Mouse (Mus musculus): Measurements from ENCODE around the gene Pold4.
A peak's percentile ranks its signal among the peaks of the same experiment; 100 is the strongest.

Pold4 gene

DNA sequence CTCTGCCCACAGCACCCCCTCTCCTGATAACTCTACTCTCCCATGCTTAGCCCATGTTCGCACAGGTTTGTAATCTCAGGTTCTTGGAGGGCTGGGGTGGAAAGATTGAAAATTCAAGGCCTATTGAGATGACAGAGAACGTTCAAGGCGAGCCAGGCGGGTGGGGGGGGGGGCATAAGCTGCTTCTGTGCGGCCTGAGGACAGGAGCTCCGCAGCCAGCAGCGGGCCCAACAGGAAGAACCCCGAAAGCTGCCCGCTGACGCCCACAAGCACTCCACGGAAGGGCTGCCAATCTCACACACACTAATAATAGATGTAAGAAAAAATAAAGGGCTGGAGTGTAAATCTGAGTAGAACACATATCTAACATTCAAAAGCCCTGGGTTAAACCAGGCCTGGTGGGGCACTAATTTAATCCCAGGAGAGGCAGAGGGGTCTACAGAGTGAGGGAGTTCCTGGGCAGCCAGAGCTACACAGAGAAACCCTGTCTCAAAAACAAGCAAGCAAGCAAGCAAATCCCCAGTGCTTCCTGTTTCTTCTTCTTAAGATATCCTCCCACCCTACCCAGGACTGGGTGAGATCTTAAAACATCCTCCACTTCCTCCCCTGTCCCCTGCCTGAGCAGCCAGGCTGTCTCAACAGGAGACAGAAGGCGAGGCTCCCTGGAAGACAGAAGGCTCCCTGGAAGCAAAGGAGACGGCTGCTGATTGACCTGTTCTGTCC, 27.9 kb upstream of the Pold4 start:
- no peak for DNase-seq (ENCODE audit: low spot score in 2 of 2)

DNA sequence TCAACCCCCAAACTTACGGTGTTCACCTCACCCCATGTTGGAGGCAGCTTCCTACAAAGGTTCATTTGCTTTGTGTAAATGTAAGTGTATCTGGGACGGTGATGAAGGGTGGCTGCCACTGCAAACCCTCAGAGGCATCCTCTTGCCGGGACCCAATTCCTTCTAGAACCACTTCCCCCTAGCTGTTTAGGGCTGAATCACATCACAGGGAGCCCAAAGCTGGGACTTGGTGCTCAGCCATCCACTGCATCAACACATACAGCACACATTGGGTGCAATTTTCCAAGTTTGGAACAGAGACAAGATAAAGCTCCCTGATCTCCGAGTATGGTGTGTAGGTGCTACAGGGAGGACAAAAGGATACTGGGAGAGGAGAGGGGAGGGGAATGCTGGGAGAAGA, 26.8 kb upstream of the Pold4 start:
- no peak for DNase-seq (ENCODE audit: low spot score in 2 of 2)

DNA sequence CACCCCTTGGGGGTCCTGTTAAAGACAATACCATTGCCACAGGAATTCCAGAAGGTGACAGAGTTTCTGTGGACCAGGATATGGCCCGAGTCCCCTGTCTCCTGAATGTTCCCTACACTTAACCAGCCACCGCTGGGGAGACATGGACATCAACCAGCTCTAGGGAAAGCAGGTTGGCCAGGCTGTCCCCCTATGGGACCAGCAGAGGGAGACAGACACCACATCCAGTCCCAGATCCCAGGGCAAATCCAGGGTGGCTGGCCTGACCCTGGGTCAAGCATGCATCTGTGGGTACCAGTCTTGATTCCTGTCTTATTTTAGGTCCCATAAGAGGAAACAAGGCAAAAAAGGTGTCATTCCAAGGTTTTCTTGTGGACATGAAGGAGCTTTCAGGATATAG, 24.7 kb upstream of the Pold4 start:
- DNase-seq (ENCODE audit: low spot score in 2 of 2): peak; percentile 48 to 59

DNA sequence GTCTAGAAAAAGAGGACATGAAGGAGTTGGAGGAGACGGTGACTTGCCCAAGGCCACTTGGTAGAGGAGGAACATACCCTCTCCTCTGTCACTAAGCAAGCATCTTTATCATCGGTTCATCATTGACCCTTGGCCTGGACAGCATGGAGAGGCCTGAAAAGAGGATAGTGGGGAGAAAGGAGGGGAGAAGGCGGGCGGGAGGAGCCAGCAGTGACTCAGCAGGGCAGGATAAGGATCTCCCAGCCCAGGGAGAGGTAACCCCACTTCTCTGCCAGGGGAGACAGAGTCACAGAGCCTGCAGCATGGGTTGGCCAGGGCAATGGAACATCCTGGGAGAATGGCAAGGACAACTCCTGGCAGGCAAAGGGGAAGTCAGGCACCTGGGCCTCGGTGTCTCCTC, 23.1 kb upstream of the Pold4 start:
- DNase-seq (ENCODE audit: low spot score in 2 of 2): no peak

DNA sequence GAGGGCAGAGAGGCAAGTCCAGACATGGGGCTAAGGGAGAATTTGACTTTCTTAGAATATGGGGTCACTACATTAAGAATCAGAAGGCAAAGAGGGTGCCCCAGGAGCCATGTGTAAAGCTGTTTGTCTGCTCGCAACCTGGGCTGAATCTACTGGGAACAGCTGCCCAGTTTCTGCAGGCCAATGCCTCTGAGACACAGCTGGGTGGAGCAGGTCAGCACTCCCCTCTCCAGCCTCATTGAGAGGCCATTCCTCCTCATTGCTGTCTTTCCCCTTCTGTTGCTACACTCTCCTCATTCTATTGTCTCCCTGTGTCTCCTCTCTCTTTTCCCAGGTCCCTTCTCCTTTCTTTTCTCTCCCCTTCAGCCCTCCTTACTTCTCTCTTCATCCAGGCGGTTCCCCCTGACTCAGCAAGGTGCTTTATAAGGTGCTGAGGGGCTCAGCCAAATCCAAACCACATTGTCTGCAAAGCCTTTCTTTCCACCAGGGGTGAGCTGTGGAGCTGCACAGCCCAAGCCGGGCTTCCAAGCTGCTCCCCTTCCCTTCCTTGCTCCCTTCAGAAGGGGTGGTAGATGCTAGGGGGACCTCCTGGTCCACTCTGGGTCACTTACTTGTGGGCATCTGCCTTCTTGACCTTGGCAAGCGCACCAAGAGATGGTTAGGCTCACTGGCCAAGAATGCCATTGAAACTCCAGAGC, 19.7 kb upstream of the Pold4 start:
- DNase-seq (ENCODE audit: low spot score in 2 of 2): no peak

DNA sequence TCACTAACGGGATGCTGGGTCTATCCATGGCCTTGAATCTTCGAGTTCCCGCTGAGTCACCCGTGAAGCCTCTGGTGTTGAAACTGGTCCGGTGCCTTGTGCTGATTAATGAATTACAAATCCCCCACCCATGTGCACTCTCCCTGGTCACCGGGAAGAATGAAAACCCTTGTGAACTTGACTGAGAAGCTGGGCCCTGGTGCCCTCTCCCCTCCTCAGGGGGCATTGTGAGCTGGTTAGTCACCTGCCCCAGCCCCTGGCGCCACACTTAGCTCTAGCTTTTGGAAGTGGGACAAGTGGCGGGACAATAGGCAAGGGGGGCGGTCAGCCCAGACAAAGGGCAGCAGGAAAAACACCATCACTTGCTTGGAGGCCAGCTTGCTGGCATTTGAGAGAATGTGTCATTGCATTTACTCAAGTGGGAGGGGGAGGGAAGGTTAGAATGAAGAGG, 18.1 kb upstream of the Pold4 start:
- DNase-seq (ENCODE audit: low spot score in 2 of 2): no peak

DNA sequence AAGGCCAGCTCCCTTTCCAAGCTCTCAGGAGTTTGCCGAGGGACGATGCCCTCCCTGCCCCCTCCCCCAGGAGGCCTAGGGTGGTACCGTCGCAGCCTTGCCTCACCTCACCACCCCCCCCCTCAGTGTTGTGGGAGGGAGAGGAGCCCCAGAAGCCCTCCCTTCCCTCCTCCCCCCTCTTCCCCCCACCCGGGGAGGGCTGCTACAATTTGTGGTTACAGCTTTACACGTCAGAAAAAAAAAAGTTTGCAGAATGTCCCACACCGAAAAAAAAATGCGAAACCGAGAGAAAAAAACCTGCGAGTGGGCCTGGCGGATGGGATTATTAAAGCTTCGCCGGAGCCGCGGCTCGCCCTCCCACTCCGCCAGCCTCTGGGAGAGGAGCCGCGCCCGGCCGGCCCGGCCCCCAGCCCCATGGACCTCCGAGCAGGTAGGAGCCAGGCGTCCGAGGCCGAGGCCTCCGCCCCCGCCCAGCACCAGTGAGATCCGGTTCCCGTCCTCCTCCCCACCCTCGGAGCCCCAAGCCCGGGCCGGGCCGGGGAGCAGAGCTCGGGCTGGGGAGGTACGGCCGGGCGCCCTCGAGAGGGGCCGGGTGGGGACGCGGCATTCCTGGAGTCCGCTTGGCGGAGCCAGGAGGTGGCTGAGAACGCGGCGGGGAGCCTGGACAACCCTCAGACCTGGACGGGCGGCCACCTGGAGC, 17.5 kb upstream of the Pold4 start, which contains the start of the genes Clcf1 and AC109138.7:
Gene Clcf1 (plus strand): TSS at position 168 of the 700 bp plus-strand sequence.
Gene AC109138.7 (plus strand): TSS at position 287 of the 700 bp plus-strand sequence.
- no peak for DNase-seq (ENCODE audit: low spot score in 2 of 2)

DNA sequence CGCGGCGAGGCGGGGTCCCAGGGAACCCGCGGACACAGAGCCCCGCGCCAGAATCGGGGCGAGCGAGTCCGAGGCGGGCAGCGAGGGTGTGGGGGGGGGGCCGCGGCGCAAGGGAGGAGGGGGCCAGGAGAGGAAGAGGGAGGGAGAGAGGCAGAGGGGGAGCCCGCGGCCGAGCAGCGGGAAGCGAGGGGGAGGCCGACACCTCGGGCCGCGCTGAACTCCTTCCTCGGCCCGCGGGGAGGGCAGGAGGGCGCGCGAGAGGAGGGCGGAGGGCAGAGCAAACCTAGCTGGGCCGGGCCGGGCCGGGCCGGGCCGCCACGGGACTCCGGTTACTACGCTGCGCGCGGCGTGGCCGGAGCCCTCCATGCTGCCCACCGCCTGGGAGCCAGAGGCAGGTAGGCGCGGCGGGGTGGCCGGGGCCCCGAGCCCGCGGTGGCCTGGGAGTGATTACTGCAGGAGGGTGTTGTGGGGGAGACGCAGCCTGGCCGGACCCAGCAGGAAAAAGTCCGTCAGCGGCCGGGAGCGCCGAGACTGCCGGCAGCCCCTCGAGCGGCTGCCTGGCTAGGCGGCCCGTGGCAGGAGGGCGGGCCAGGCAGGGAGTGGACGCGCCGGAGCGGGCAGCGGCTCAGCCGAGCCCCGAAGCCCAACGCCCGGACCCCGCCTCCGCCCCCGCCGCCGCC, 16.8 kb upstream of the Pold4 start:
- no peak for DNase-seq (ENCODE audit: low spot score in 2 of 2)

DNA sequence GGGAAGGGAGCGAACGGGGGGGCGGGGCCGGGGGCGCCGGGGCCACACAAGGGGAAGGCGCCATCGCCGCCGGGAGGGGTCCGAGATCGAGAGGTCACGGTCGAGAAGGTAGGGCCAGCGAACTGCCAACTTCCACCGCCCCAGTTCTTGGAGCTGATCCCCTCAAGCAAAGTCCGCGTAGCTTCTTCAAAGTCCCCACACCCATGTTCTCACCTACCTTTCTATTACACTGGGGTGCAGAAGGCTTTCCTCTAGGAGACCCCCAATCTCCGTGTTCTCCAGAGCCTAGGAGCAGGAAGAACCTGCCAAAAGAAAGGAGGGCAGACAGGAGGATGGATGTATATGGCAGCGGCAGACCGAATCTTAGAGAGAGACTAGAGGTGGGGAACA, 16.3 kb upstream of the Pold4 start:
- DNase-seq (ENCODE audit: low spot score in 2 of 2): no peak

DNA sequence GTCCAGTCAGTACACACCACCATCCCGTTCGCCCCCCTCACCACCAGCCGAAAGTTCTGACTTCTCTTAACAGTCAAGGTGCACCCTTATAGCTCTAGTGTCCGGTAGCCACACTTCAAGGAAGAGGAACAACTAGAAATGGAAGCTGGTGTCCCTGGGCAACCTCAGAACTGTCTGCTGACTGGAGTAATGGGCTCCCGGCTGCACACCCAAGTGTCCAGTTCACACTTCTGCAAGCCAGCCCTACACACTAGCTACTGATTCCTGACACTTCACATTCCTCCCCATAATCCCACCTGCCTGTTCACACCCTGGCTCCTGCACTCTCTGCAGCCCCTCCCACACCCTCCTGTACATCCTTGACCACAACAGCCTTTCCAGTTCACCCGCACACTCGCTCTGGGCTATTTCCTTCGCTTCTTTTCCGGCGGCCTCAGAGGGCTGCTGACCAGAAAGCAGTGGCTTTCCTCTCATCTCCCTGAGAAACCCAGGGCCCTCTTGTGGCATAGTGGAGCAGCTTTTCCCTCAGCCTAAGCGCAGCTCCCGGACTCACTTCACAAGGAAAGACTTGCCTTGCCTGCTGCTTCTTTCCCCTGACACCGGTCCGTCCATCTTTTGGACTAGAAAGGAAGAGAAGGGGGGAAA, 15.5 kb upstream of the Pold4 start:
- no peak for DNase-seq (ENCODE audit: low spot score in 2 of 2)

DNA sequence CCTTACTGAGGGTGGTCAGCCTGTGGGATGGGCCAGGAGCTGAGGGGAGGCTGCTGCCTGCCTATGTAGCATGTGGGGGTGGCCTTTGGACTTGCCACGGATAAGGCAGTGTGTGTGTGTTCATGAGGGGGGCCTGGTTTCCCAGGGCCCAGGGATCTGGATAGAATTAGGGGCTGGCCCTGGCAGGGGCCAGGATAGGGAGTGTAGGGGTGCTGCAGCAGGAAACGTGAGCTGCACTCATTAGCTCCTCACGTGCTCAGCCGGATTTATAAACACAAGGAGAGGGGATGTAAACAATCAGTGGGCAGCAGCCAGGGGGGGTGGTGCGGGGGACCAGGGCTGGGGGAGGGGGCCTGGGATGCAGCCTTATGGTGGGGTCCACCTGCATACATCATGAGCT, 14.6 kb upstream of the Pold4 start:
- DNase-seq (ENCODE audit: low spot score in 2 of 2): no peak

DNA sequence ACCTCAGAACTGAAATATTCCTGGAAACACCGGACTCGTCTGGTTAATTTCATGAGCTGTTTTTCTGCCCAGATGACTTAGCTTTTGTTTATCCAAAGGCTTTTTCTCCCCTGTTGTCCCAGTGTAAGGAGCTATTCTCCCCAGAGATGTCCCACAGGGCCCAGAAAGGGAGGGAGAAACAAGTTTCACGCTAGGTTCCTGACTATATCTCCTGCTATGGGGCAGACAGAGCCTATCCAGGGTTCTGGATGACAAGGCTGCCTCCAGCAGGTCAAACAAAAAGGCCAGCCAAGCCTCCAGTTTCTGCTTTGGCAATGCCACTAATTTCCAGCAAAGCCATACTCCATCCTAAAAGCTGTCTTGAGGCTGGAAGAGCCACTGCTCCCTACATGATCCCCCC, 13.8 kb upstream of the Pold4 start:
- DNase-seq (ENCODE audit: low spot score in 2 of 2): no peak

DNA sequence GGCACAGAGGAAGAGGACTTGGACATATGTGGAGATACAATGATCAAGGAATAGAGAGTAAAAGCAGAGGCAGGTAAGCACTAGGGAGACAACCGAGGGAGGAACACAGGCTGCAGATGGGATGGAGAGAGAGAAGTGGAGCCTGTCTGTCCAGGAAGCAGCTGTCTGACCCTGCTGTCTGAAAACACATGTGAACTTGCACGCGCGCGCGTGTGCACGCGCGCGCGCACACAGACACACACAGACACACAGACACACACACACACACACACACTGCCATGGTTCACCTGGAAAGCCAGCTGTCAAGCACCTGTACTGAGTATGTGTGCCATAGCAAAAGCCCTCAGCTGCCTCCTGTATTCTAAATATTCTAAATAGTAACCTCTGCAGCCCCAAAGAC, 13.4 kb upstream of the Pold4 start:
- no peak for DNase-seq (ENCODE audit: low spot score in 2 of 2)

DNA sequence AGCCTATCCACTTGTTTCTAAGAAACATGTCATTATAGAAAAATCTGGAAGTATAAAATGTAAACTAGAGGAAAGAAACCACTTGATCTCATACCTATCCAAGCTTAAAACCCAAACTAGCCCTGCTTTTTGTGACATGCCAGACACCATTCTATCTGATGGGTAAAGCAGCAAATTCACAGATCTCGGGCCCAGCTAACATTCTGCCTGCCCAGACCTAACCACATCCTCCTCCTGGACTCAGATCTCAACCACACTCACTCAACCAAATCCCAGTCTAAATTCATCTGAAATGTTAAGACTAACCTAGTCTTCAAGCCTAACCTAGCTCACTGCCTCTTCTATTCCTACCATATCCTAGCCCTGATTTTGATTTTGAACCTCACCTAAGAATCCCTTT, 12.9 kb upstream of the Pold4 start:
- DNase-seq (ENCODE audit: low spot score in 2 of 2): no peak

DNA sequence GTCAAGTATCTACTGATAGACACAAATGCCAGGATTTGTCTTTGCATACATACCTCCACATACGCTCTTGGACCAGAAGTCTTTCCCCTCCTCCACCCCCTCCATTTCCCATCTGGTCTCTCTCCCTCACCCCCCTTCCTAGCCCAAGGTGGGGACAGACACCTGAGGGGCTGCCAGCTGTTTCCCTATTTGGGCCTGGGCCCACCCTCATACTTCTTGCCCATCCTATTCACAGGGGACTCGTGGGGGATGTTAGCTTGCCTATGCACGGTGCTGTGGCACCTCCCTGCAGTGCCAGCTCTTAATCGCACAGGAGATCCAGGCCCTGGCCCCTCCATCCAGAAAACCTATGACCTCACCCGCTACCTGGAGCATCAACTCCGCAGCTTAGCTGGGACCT, 11.8 kb upstream of the Pold4 start:
- no peak for DNase-seq (ENCODE audit: low spot score in 2 of 2)

DNA sequence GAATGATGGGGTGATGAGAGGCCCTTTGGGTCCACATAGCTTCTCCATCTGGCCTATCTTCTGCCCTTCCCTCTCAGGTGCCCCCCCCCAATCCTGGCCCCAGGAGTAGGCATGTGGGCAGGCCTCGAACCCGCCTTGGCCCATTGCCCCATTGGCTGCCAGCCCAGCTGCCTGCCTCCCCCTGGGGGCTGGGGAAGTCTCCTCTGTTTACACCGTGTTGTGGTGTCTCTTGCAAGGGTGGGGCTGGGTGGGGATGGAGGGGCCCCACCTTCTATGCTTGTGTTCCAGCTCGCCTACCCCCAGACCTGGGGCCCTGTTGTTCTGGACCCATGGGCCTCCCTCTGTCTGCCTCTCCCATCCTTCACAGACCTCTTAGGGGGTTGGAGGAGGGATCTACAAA, 11.3 kb upstream of the Pold4 start:
- no peak for DNase-seq (ENCODE audit: low spot score in 2 of 2)

DNA sequence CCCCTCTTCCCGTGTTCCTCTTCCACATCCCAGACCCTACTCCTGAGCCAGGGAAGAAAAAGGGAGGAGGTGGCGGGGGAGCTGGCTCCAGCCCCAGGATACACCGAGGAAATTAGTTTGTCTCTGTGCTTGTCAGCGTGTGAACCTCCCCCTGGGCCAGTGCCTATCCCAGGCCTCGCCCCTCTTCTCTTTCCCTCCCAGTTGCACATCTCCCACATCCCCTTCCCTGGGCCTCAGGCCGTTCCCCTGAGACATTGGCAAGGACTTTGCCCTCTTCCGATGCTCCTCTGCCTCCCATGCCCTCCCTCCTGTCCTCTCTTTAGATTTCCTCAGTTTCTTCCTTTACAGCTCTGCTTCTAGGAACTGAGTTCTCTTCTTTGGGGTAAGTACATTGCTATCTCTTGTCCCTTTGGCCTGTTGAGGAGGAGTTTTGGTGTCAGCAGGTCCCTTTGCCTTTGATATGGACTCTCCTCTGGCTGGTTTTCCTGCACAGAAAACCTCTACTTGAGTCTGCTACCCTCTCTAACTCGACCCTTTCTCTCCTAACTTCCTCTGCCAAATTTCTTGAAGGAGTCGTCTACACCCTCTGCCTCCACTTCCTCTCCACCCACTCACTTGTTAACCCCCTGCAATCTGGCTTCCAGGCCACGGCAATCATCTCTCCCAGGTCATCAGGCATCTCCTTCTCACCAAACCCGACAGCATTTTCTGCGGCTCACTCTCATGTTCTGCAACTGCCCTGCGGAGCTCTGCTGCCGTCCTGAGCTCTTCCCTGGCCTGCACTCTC, 10.5 kb upstream of the Pold4 start:
- no peak for DNase-seq (ENCODE audit: low spot score in 2 of 2)

DNA sequence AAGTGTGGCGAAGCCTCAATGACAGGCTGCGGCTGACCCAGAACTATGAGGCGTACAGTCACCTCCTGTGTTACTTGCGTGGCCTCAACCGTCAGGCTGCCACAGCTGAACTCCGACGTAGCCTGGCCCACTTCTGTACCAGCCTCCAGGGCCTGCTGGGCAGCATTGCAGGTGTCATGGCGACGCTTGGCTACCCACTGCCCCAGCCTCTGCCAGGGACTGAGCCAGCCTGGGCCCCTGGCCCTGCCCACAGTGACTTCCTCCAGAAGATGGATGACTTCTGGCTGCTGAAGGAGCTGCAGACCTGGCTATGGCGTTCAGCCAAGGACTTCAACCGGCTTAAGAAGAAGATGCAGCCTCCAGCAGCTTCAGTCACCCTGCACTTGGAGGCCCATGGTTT, 9.5 kb upstream of the Pold4 start:
- no peak for DNase-seq (ENCODE audit: low spot score in 2 of 2)

DNA sequence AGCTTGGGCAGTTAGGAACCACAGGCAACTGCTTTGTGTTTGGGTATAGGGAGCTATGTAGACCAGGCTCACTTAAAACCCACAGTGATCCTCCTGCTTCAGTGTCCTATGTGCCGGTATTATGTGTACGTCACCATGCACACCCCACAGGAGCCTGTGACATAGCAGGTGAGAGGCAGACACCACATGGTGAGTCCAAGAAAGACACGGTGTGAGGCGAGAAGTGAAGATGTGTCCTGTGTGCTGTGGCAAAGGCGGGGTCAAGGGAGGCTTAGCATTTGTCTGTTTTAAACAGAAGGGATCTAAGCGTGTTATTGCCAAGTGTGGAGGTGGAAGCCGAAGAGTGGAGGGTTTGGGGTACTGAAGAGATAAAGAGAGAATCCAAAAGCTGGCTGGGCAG, 4.9 kb upstream of the Pold4 start:
- DNase-seq (ENCODE audit: low spot score in 2 of 2): no peak

DNA sequence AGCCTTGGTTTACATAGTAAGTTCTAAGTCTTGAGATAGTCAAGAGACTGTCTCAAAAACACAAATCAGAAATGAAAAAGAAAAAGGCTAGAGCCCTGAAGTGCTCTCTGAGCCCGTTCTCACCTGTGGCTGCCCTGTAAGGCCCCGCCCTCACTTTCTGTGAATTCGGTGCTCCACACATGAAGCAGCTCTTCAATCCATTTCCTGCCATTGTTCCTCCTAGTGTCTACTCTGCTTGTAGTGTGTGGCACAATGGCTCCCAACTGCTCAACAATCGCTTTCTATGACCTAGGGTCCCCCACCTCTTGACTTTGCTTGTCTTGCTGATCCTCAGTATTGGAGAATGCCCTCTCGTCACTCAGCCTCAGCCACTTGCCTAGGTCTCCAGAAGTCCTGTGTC, 4.3 kb upstream of the Pold4 start:
- DNase-seq (ENCODE audit: low spot score in 2 of 2): no peak
